Mouse (Mus musculus) C2C12 (cell line): Measurements from ENCODE around the gene 4930579F01Rik. TPM values are rescaled to one million over a fixed set of nuclear protein-coding genes. Genes with fewer than 3 reads are reported as not detected.
"Not testable (repeated sequence)": the region's sequence is repeated elsewhere in the genome, so short reads cannot be mapped to it uniquely, and the experiment has no call there.

Experiments
- H3K27me3 ChIP-seq: one replicate; pipeline ENCODE4 v1.6.1; 2011; ENCODE audit not compliant: control insufficient read depth, insufficient read depth, insufficient read length
- H3K36me3 ChIP-seq: one replicate; pipeline ENCODE4 v1.6.1; 2011; ENCODE audit not compliant: control insufficient read depth, insufficient read depth
- H3K4me3 ChIP-seq: one replicate; pipeline ENCODE4 v1.5.1; 2011; ENCODE audit warnings: mild to moderate bottlenecking, control low read depth; ENCODE audit not compliant: poor library complexity, insufficient read depth, severe bottlenecking
- H3K79me2 ChIP-seq: one replicate; pipeline ENCODE4 v1.6.1; 2011; ENCODE audit not compliant: control insufficient read depth, insufficient read depth
- H3K79me3 ChIP-seq: one replicate; pipeline ENCODE4 v1.6.1; 2011; ENCODE audit warnings: low read depth, control low read depth
- H3ac ChIP-seq: one replicate; pipeline ENCODE3; 2011; ENCODE audit warnings: low read depth; ENCODE audit not compliant: control insufficient read depth, insufficient read length
- CEBPB ChIP-seq: IDR thresholded peaks from one replicate; pipeline ENCODE4 v1.6.1; 2011; ENCODE audit warnings: low read depth, mild to moderate bottlenecking, control low read depth, moderate library complexity
- CTCF ChIP-seq: IDR thresholded peaks from one replicate; pipeline ENCODE4 v1.5.1; 2011; ENCODE audit not compliant: control insufficient read depth, insufficient read depth, insufficient read length
- FOSL1 ChIP-seq: IDR thresholded peaks from one replicate; pipeline ENCODE4 v1.8.0; 2011; ENCODE audit warnings: mild to moderate bottlenecking, low read length; ENCODE audit not compliant: poor library complexity, insufficient read depth, severe bottlenecking
- MAX ChIP-seq: IDR thresholded peaks from one replicate; pipeline ENCODE4 v1.6.1; 2011; ENCODE audit warnings: mild to moderate bottlenecking, control low read depth
- MYOD1 ChIP-seq: IDR thresholded peaks from one replicate; pipeline ENCODE4 v1.6.1; 2011; ENCODE audit warnings: low read depth; ENCODE audit not compliant: control insufficient read depth, insufficient read length
- MYOG ChIP-seq: IDR thresholded peaks from one replicate; pipeline ENCODE4 v1.6.1; 2011; ENCODE audit not compliant: control insufficient read depth, insufficient read length; ENCODE audit errors: extremely low read depth
- USF1 ChIP-seq: IDR thresholded peaks from one replicate; pipeline ENCODE4 v1.6.1; 2011; ENCODE audit warnings: low read depth, mild to moderate bottlenecking, control low read depth, moderate library complexity
- polyA plus RNA-seq: library from polyadenylated mRNA; unstranded; fragments of >200 nt; fragmentation: generic; extraction: Trizol; gene quantifications from one replicate; pipeline ENCODE4 v1.2.1, GENCODE M21; 2012; ENCODE audit warnings: missing spikeins

4930579F01Rik gene
- polyA plus RNA-seq, 1 experiment: not detected

DNA sequence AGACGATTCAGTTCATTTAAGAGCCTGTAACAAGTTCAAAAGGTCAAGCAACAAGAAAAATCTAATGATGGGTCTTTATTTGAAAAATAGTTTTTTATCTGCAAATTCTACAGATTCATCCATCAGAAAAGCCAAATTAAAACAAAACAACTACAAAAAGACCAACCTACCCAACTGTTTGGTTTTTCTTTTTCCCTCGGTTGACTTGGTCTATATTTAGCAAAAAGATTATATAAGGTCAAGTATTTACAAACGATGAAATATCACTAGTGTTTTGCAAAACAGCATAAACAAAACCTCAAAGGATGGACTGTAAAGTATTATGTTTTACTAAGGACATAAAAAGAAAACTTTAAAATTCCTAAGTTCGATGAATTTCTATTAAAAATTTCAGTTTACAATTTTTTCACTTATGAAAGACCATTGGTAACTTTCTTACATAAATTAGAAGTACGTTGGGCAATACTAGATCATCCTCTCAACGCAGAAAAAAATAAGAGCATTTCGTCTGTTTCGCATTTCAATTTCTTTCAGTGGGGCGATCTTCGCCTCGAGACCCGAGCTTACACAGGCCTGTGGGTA is 50.8 kb downstream of the 4930579F01Rik start:
- Histone ChIP-seq H3ac (peak overlapping the region; percentile 40), H3K79me3 (peaks cover 11% of the 10 kb centered on the region), H3K36me3 (peaks cover 6% of the 10 kb centered on the region), H3K79me2 (peaks cover 25% of the 10 kb centered on the region), H3K27me3 (no peaks in the 10 kb centered on the region), H3K4me3 (peak overlapping the region; percentile 55)
- TF ChIP-seq CEBPB (no peak), USF1 (no peak), FOSL1 (no peak), CTCF (no peak), MAX (no peak), MYOG (no peak), MYOD1 (no peak)

- no peaks in the 10 kb centered on the region for H3K27me3 ChIP-seq
These were observed 51.4 kb downstream of the 4930579F01Rik start for GRCm38 (mm10) chr3:138142052-138142732.

GRCm38 (mm10) chr3:138139663-138140062 is 54.0 kb downstream of the 4930579F01Rik start:
- peaks cover 6% of the 10 kb centered on the region for H3K79me2 ChIP-seq

More at GRCm38 (mm10) chr3:138142052-138142732, 51.4 kb downstream of the 4930579F01Rik start:
- Histone ChIP-seq H3ac (peak overlapping the region; percentile 35), H3K79me3 (peaks cover 11% of the 10 kb centered on the region), H3K4me3 (peak overlapping the region; percentile 55), H3K36me3 (no peaks in the 10 kb centered on the region), H3K79me2 (peaks cover 25% of the 10 kb centered on the region)
- TF ChIP-seq MYOD1: no peak
- no peak for TF ChIP-seq FOSL1
- TF ChIP-seq CTCF: no peak

DNA sequence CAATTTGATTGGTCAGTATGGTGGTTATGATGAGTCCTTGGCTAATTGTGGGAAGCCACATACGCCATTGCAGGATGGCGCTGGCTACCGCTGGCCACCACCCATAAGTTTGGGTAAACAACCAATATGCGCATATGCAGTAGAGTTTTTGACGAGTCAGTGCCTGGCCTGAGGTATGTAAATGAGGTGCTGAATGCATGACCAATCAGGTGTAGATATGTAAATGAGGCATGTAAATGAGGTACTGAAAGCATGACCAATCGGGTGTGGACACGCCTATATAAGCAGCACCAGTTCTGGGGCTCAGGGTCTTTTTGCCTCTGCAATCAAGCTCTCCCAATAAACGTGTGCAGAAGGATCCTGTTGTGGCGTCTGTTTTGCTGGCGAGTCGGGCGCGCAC is 55.5 kb downstream of the 4930579F01Rik start:
- not testable (repeated sequence) for H3K79me3 ChIP-seq, H3K79me2 ChIP-seq, H3ac ChIP-seq, H3K27me3 ChIP-seq, H3K36me3 ChIP-seq, H3K4me3 ChIP-seq

More at GRCm38 (mm10) chr3:138139663-138140062, 54.0 kb downstream of the 4930579F01Rik start:
- no peaks in the 10 kb centered on the region for H3K36me3 ChIP-seq
- TF ChIP-seq MAX (no peak), USF1 (no peak), FOSL1 (no peak), MYOD1 (no peak), CTCF (no peak), CEBPB (no peak), MYOG (no peak)
- no peaks in the 10 kb centered on the region for H3K27me3 ChIP-seq
- H3K79me3 ChIP-seq: no peaks in the 10 kb centered on the region
- no peak overlapping the region for H3K4me3 ChIP-seq
- no peak overlapping the region for H3ac ChIP-seq

GRCm38 (mm10) chr3:138134528-138134927 is 59.1 kb downstream of the 4930579F01Rik start:
- TF ChIP-seq MAX: no peak
- no peak for TF ChIP-seq MYOD1
- TF ChIP-seq USF1: no peak
- no peak for TF ChIP-seq FOSL1
- TF ChIP-seq CEBPB: no peak
- TF ChIP-seq MYOG: no peak
- no peak for TF ChIP-seq CTCF
- Histone ChIP-seq H3ac (no peak overlapping the region), H3K79me3 (no peaks in the 10 kb centered on the region)

GRCm38 (mm10) chr3:138133916-138134315 is 59.7 kb downstream of the 4930579F01Rik start:
- no peaks in the 10 kb centered on the region for H3K27me3 ChIP-seq
- no peak overlapping the region for H3K4me3 ChIP-seq
- no peaks in the 10 kb centered on the region for H3K79me3 ChIP-seq
- H3ac ChIP-seq: no peak overlapping the region
- no peaks in the 10 kb centered on the region for H3K36me3 ChIP-seq
- no peaks in the 10 kb centered on the region for H3K79me2 ChIP-seq
- TF ChIP-seq MYOD1: no peak
- TF ChIP-seq USF1: no peak

More at GRCm38 (mm10) chr3:138134528-138134927, 59.1 kb downstream of the 4930579F01Rik start:
- no peak overlapping the region for H3K4me3 ChIP-seq
- H3K27me3 ChIP-seq: no peaks in the 10 kb centered on the region
- no peaks in the 10 kb centered on the region for H3K79me2 ChIP-seq
- no peaks in the 10 kb centered on the region for H3K36me3 ChIP-seq
